Mouse (Mus musculus) bone marrow macrophage, adult 2 months (primary cell): ENCODE measurements around the gene Zfp281.

ENCODE experiments used
- CTCF ChIP-seq: IDR thresholded peaks from 2 replicates; pipeline ENCODE4 v1.5.1; 2012; ENCODE audit warnings: low read depth, mild to moderate bottlenecking, low read length, moderate library complexity
- POLR2A ChIP-seq: IDR thresholded peaks from 2 replicates; pipeline ENCODE4 v1.6.1; 2012; ENCODE audit warnings: mild to moderate bottlenecking, low read depth, low read length, borderline replicate concordance

- no peak for TF ChIP-seq CTCF
- TF ChIP-seq POLR2A = no peak
Measured at GRCm38 (mm10) chr1:136605790-136606189, 18.9 kb upstream of the Zfp281 start.
